Mouse (Mus musculus): ENCODE measurements around the gene Foxn3.
A peak's percentile ranks its signal among the peaks of the same experiment; 100 is the strongest.

Gene Foxn3

GRCm38 (mm10) chr12:99562073-99562866 is 1.1 kb downstream of the Foxn3 start:
- peak in 1 of 2 experiments; percentile 22 for DNase-seq (ENCODE audit: low spot score in 2 of 2)

GRCm38 (mm10) chr12:99561333-99561766 is 2.0 kb downstream of the Foxn3 start:
- DNase-seq (ENCODE audit: low spot score in 2 of 2): peak in 1 of 2 experiments; percentile 31

- DNase-seq (ENCODE audit: low spot score in 2 of 2): no peak
Measured at GRCm38 (mm10) chr12:99560701-99561332, 2.6 kb downstream of the Foxn3 start.

GRCm38 (mm10) chr12:99559483-99559882 is 3.9 kb downstream of the Foxn3 start:
- DNase-seq (ENCODE audit: low spot score in 2 of 2): peak; percentile 42 to 52

GRCm38 (mm10) chr12:99558476-99558875 is 4.9 kb downstream of the Foxn3 start:
- DNase-seq (ENCODE audit: low spot score in 2 of 2): no peak

- DNase-seq (ENCODE audit: low spot score in 2 of 2): no peak
Measured at GRCm38 (mm10) chr12:99557498-99557897, 5.9 kb downstream of the Foxn3 start.

- peak in 1 of 2 experiments; percentile 50 for DNase-seq (ENCODE audit: low spot score in 2 of 2)
Measured at GRCm38 (mm10) chr12:99550629-99551028, 12.8 kb downstream of the Foxn3 start.

GRCm38 (mm10) chr12:99549811-99550210 is 13.6 kb downstream of the Foxn3 start:
- no peak for DNase-seq (ENCODE audit: low spot score in 2 of 2)

- no peak for DNase-seq (ENCODE audit: low spot score in 2 of 2)
Measured at GRCm38 (mm10) chr12:99548419-99548818, 15.0 kb downstream of the Foxn3 start.

GRCm38 (mm10) chr12:99547295-99547694 is 16.1 kb downstream of the Foxn3 start:
- DNase-seq (ENCODE audit: low spot score in 2 of 2): no peak

- no peak for DNase-seq (ENCODE audit: low spot score in 2 of 2)
Measured at GRCm38 (mm10) chr12:99545270-99545770, 18.1 kb downstream of the Foxn3 start.

- DNase-seq (ENCODE audit: low spot score in 2 of 2): no peak
Measured at GRCm38 (mm10) chr12:99544262-99545128, 18.9 kb downstream of the Foxn3 start.

GRCm38 (mm10) chr12:99543421-99544195 is 19.8 kb downstream of the Foxn3 start:
- no peak for DNase-seq (ENCODE audit: low spot score in 2 of 2)

GRCm38 (mm10) chr12:99540201-99540600 is 23.2 kb downstream of the Foxn3 start:
- DNase-seq (ENCODE audit: low spot score in 2 of 2): no peak

- no peak for DNase-seq (ENCODE audit: low spot score in 2 of 2)
Measured at GRCm38 (mm10) chr12:99537316-99537715, 26.1 kb downstream of the Foxn3 start.

- no peak for DNase-seq (ENCODE audit: low spot score in 2 of 2)
Measured at GRCm38 (mm10) chr12:99536426-99536825, 27.0 kb downstream of the Foxn3 start.

- no peak for DNase-seq (ENCODE audit: low spot score in 2 of 2)
Measured at GRCm38 (mm10) chr12:99532342-99532741, 31.0 kb downstream of the Foxn3 start.

GRCm38 (mm10) chr12:99529687-99530411 is 33.5 kb downstream of the Foxn3 start:
- no peak for DNase-seq (ENCODE audit: low spot score in 2 of 2)

- DNase-seq (ENCODE audit: low spot score in 2 of 2): no peak
Measured at GRCm38 (mm10) chr12:99528958-99529357, 34.4 kb downstream of the Foxn3 start.

- no peak for DNase-seq (ENCODE audit: low spot score in 2 of 2)
Measured at GRCm38 (mm10) chr12:99527452-99527851, 35.9 kb downstream of the Foxn3 start.

Data from thymus, postnatal 10 days (tissue).